Mouse (Mus musculus): Measurements from ENCODE around the gene Hopx.

DNA sequence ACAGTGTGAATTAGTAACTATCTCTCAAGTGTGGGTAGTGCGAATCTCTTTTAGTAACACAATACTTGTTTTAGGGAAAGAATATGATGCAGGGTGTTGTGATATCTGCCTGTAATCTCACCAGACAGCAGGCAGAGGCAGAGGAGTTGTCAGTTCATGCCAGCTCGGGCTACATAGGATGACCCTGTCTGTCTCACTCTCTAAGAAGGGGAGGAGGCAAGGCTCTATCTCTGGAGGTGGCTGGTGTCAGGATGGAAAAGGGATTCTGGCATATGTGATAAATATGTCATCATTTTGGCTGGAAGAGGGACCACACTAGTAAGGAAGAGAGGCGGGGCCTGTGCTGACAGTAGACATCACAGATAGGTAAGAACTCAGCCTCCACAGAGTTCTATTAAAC is 23.0 kb downstream of the Hopx start:
- TF ChIP-seq CTCF (IDR thresholded peaks at IDR 0.05; ENCODE audit: extremely low read depth, insufficient read depth, low read length) (no peak), POLR2A (IDR thresholded peaks at IDR 0.05; ENCODE audit: extremely low read depth, insufficient read depth, low read length) (no peak)

All from cortical plate, adult 2 months (tissue).